Mouse (Mus musculus) G1E (cell line): ENCODE results near the gene Gse1. TPM values are rescaled to one million over a fixed set of nuclear protein-coding genes. Genes with fewer than 3 reads are reported as not detected.

Experiments used
- ATAC-seq: 2 replicates; pipeline ENCODE4 v1.8.0; 2016; ENCODE audit warnings: mild to moderate bottlenecking; ENCODE audit not compliant: insufficient number of reproducible peaks, poor library complexity, low FRiP score, severe bottlenecking; ENCODE audit errors: extremely low read depth
- DNase-seq: peaks from one replicate; pipeline ENCODE4 v3.0.0; 2012; ENCODE audit warnings: low spot score
- H3K27me3 ChIP-seq: 2 replicates; pipeline ENCODE4 v1.6.1; 2012; ENCODE audit warnings: mild to moderate bottlenecking, low read length, inconsistent platforms; ENCODE audit not compliant: insufficient read depth
- H3K36me3 ChIP-seq: replicated peaks from 2 replicates; pipeline ENCODE3; 2012; ENCODE audit warnings: mild to moderate bottlenecking, inconsistent platforms
- H3K4me1 ChIP-seq: 2 replicates; pipeline ENCODE4 v1.6.1; 2012; ENCODE audit warnings: low read depth, low read length, inconsistent platforms, mixed read lengths; ENCODE audit not compliant: insufficient read depth
- H3K4me3 ChIP-seq: 2 replicates; pipeline ENCODE4 v1.5.1; 2012; ENCODE audit warnings: low read depth, mild to moderate bottlenecking, inconsistent platforms, low read length, moderate library complexity, mixed read lengths
- H3K9me3 ChIP-seq: replicated peaks from 2 replicates; pipeline ENCODE4 v1.6.1; 2012; ENCODE audit warnings: inconsistent platforms
- CTCF ChIP-seq: IDR thresholded peaks from 2 replicates; pipeline ENCODE4 v1.5.1; 2012; ENCODE audit warnings: low read depth, low read length, inconsistent platforms, mixed read lengths
- GATA1 ChIP-seq: IDR thresholded peaks from 2 replicates; pipeline ENCODE4 v1.6.1; 2012; ENCODE audit warnings: borderline replicate concordance, low read length, inconsistent platforms, mixed read lengths
- GATA2 ChIP-seq: IDR thresholded peaks from 2 replicates; pipeline ENCODE4 v1.6.1; 2012; ENCODE audit warnings: low read depth, low read length, inconsistent platforms, borderline replicate concordance
- POLR2AphosphoS5 ChIP-seq: IDR thresholded peaks from 2 replicates; pipeline ENCODE4 v1.6.1; 2012; ENCODE audit warnings: low read depth, low read length, inconsistent platforms; ENCODE audit not compliant: insufficient replicate concordance
- TAL1 ChIP-seq: conservative IDR thresholded peaks from 2 replicates; pipeline ENCODE4 v1.6.1; 2012; ENCODE audit warnings: low read depth, low read length, inconsistent platforms, mixed read lengths
- polyA plus RNA-seq: library from polyadenylated mRNA; stranded (reverse); fragments of >175 nt; gene quantifications from 2 replicates; pipeline ENCODE4 v1.2.3, GENCODE M21; 2012
- total RNA-seq, 2 experiments: library from RNA; stranded (forward) in 1 of 2; stranded (reverse) in 1 of 2; fragments of 200-1000 nt in 1 of 2; fragments of >200 nt in 1 of 2; fragmentation: Nextera tagmentation in 1 of 2; gene quantifications; 2 replicates each; pipeline ENCODE4 v1.2.3; 2014 to 2017

The Gse1 gene
- total and polyA plus RNA-seq, 3 experiments = 6.3 to 106 (median 48.4) TPM

DNA sequence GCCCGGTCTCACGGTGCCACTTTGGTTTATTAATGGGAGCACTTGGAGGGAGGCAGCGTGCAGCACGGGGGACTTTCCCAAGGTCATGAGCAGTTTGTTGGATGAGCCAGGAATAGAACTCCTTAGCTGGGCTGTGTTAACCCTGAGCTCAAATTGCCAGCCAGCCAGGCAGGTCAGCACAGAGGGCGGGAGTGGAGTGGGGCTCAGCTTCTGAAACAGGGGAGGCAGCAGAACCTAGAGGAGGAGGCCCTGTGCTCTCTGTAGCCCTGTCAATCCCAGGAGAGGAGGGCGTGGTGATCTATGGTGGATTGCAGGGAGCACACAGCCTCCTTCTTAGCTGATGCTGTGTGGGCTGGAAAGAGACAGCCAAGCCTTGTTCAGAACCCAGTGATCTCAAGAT is 297.6 kb downstream of the Gse1 start:
- Histone ChIP-seq H3K4me1 (peaks cover 59% of the 10 kb centered on the region), H3K9me3 (no peaks in the 10 kb centered on the region), H3K27me3 (peaks cover 36% of the 10 kb centered on the region; the same call in 1 of the 2 replicates), H3K4me3 (no peak overlapping the region), H3K36me3 (peaks cover 49% of the 10 kb centered on the region)
- no peak for TF ChIP-seq CTCF
- no peak for TF ChIP-seq GATA1
- no peak for TF ChIP-seq GATA2
- no peak for TF ChIP-seq POLR2AphosphoS5
- TF ChIP-seq TAL1 = no peak
- ATAC-seq (no peak), DNase-seq (no peak)

DNA sequence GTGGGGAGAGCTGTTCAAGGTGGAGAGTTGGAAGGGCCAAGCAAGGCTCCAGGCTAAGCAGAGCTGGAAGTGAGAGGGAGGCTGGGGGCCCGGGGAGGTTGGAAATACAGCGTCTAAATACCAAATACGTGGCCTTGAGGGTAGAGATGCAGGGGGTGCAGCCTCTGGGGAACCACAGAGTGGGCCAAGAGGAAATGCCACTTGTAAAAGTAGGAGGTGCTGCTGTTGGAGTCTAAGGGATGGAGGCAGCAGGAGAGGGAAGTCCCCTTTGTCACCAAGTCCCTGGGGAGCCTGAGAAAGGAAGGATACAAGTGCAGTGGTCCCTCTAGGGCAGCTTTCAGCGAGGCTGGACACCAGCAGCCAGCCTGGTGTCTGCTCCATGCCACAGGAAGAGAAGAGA is 298.3 kb downstream of the Gse1 start:
- no peak overlapping the region for H3K4me3 ChIP-seq
- no peak for ATAC-seq

GRCm38 (mm10) chr8:120528332-120528731 is 300.1 kb downstream of the Gse1 start:
- TF ChIP-seq CTCF (no peak), GATA1 (no peak), GATA2 (no peak), POLR2AphosphoS5 (no peak), TAL1 (no peak)
- H3K4me3 ChIP-seq = peak overlapping the region; percentile 29; the same call in 1 of the 2 replicates
- DNase-seq (no peak), ATAC-seq (no peak)
- H3K36me3 ChIP-seq = peaks cover 33% of the 10 kb centered on the region
- peaks cover 82% of the 10 kb centered on the region for H3K4me1 ChIP-seq
- peaks cover 47% of the 10 kb centered on the region; the same call in 1 of the 2 replicates for H3K27me3 ChIP-seq
- no peaks in the 10 kb centered on the region for H3K9me3 ChIP-seq

More for the DNA sequence above, 298.3 kb downstream of the Gse1 start:
- Histone ChIP-seq H3K4me1 (peaks cover 66% of the 10 kb centered on the region), H3K9me3 (no peaks in the 10 kb centered on the region), H3K27me3 (peaks cover 38% of the 10 kb centered on the region; the same call in 1 of the 2 replicates), H3K36me3 (peaks cover 49% of the 10 kb centered on the region)
- TF ChIP-seq CTCF (no peak), TAL1 (no peak), GATA1 (no peak), POLR2AphosphoS5 (no peak), GATA2 (no peak)
- DNase-seq = no peak

- Histone ChIP-seq H3K4me1 (peaks cover 87% of the 10 kb centered on the region), H3K4me3 (no peak overlapping the region; the same call in 1 of the 2 replicates), H3K36me3 (peaks cover 33% of the 10 kb centered on the region), H3K9me3 (no peaks in the 10 kb centered on the region), H3K27me3 (peaks cover 52% of the 10 kb centered on the region)
- peak; percentile 32; the same call in 1 of the 2 replicates for ATAC-seq
- no peak for DNase-seq
- no peak for TF ChIP-seq POLR2AphosphoS5
- no peak for TF ChIP-seq GATA2
- TF ChIP-seq CTCF = no peak
- no peak for TF ChIP-seq TAL1
- no peak for TF ChIP-seq GATA1
These were observed 301.0 kb downstream of the Gse1 start for GRCm38 (mm10) chr8:120529226-120529625.

- TF ChIP-seq GATA1 (no peak), POLR2AphosphoS5 (no peak), CTCF (no peak), GATA2 (no peak), TAL1 (no peak)
- Histone ChIP-seq H3K4me1 (peaks cover 87% of the 10 kb centered on the region), H3K9me3 (no peaks in the 10 kb centered on the region), H3K4me3 (no peak overlapping the region), H3K36me3 (peaks cover 33% of the 10 kb centered on the region), H3K27me3 (peaks cover 61% of the 10 kb centered on the region)
- DNase-seq = no peak
- ATAC-seq = no peak
These were observed 302.8 kb downstream of the Gse1 start for GRCm38 (mm10) chr8:120530954-120531656.

DNA sequence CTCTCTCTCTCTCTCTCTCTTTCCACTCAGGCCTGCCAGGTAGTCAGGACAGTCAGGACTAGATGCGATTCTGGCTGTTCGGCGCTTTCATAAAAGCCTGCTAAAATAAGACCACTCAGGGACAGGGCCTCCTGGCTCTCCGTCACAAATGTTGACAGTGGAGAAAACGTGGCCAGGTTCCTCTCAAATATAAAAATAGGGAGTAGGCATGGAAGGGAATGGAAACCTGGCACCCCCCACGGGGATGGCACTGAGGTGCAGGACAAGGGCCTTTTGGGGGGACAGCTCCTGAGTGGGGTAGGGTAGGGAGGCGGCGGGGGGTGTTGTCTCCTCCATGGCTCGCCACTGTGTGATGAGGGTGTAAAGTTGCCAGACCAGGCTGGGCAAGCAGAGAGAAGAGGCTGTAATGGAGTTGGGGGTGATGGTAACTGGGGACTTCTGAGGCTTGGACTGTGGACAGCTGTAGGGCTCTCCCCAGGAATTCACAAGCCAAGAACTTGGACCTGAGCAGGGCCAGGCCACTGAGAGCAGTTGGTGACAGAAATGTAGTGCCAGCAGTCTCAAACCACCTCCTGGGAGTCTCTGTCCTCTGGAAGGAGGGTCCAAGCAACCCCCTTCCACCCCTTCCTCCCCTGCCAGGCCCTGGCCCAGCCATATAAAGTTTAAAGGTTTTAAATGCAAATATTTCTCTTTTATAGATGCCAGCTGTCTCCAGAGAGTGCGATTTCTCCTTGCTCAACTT is 303.7 kb downstream of the Gse1 start:
- H3K9me3 ChIP-seq = no peaks in the 10 kb centered on the region
- DNase-seq (no peak), ATAC-seq (no peak)
- TF ChIP-seq TAL1 = no peak
- TF ChIP-seq CTCF = no peak
- no peak for TF ChIP-seq GATA2
- TF ChIP-seq POLR2AphosphoS5 = no peak
- TF ChIP-seq GATA1 = no peak
- peaks cover 29% of the 10 kb centered on the region for H3K36me3 ChIP-seq
- H3K4me3 ChIP-seq = no peak overlapping the region; the same call in 1 of the 2 replicates
- H3K27me3 ChIP-seq = peaks cover 69% of the 10 kb centered on the region
- H3K4me1 ChIP-seq = peaks cover 89% of the 10 kb centered on the region
